Mouse (Mus musculus) sigmoid colon, adult 10 weeks (tissue): ENCODE measurements around the gene Ankmy1. TPM values are rescaled to one million over a fixed set of nuclear protein-coding genes. Genes with fewer than 3 reads are reported as not detected.

Experiments used
- polyA plus RNA-seq: library from polyadenylated mRNA; stranded (reverse); fragments of 350-450 nt; fragmentation: Illumina TruSeq; extraction: RNeasy Lipid Tissue Mini Kit (QIAGEN cat#74804); gene quantifications from one replicate; pipeline ENCODE4 v1.2.3, GENCODE M21; 2014; ENCODE audit warnings: low read depth, low replicate concordance

Gene Ankmy1
- polyA plus RNA-seq = not detected

GRCm38 (mm10) chr1:92902786-92903185 is at the start of gene Ankmy1:
TSS of gene Ankmy1 (minus strand) at chr1:92902906.

GRCm38 (mm10) chr1:92950607-92951006 is 47.9 kb upstream of the Ankmy1 start, which contains the start of gene Gpr35:
TSS of gene Gpr35 (plus strand) at chr1:92950865.

GRCm38 (mm10) chr1:92934182-92934827 is 31.6 kb upstream of the Ankmy1 start, which contains the start of gene Capn10:
TSS of gene Capn10 (plus strand) at chr1:92934376.

GRCm38 (mm10) chr1:92910239-92910885 is 7.7 kb upstream of the Ankmy1 start, which contains the start of gene Rnpepl1:
TSS of gene Rnpepl1 (plus strand) at chr1:92910783.

GRCm38 (mm10) chr1:92906779-92907631 is 4.3 kb upstream of the Ankmy1 start, which contains the start of gene Dusp28:
TSS of gene Dusp28 (plus strand) at chr1:92906981.

GRCm38 (mm10) chr1:92831188-92832001 is 71.3 kb downstream of the Ankmy1 start, which contains the start of gene Gpc1:
TSS of gene Gpc1 (plus strand) at chr1:92831645.

Other genes starting within 250 kb of the Ankmy1 start
- 0.50 TPM for gene Gpc1, start 71.3 kb downstream of the Ankmy1 start, polyA plus RNA-seq
- 5.1 TPM for gene Dusp28, start 4.1 kb upstream of the Ankmy1 start, polyA plus RNA-seq
- gene Rnpepl1, start 7.9 kb upstream of the Ankmy1 start, polyA plus RNA-seq = 4.5 TPM
- gene Capn10, start 31.5 kb upstream of the Ankmy1 start, polyA plus RNA-seq = 4.4 TPM
- gene Gpr35, start 48.0 kb upstream of the Ankmy1 start, polyA plus RNA-seq = 24.0 TPM
- gene Aqp12, start 103.4 kb upstream of the Ankmy1 start, polyA plus RNA-seq = not detected
- 0.73 TPM for gene Kif1a, start 199.0 kb upstream of the Ankmy1 start, polyA plus RNA-seq
- not detected for gene Agxt, start 232.3 kb upstream of the Ankmy1 start, polyA plus RNA-seq